Mouse (Mus musculus): ENCODE measurements around the gene Pcnx. TPM values are rescaled to one million over a fixed set of nuclear protein-coding genes. Genes with fewer than 3 reads are reported as not detected.

Gene Pcnx
- polyA plus RNA-seq (2015; fragmentation: Nextera tagmentation; extraction: Ambion mirVana) = 15.7 and 16.4 TPM in 2 replicates

DNA sequence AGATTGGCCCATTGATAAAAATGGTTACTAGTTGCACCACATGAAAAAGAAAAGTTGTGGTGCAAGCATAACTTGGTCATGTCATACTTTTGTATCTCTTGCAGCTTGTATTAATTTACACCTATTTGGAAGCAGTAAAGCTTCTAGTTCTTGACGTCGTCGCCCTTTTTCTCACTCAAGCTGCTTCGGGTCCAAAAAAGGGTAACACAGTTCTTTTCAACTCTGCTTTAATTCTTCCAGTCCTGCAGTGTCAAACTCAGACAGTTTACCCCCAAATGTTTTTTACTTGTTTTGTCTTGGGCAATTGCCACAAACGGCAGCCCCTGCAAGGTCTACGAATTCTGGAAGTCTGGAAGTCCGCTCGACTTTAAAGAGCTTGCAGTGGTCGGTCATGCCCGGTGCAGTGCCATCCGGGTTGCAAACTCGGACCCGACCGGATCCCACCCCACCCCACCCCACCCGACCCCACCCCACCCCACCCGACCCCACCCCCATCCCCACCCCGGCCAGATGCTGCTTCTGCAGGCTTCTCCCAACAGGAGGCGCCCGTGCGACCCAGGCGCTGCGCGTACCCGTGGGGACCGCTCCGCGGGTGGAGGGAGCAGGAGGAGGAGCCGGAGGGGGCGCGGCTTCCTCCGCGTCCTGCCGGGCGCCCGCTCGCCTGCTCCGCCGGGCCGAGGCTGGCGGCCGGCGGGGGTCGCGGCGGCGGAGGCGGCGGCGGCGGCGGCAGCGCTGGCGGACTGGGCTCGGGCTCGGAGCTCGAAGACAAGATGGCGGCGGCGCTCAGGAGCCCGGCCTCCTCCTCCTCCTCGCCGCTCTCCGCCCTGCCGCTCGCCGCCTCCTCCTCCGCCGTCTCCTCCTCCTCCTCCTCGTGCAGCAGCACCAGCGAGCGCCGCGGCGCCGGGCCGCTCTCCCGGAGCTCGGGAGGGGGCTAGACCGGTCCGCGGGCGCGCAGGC, at the start of gene Pcnx:
Pcnx (plus strand) TSS at position 673 of the 957 bp plus-strand sequence.
- Histone ChIP-seq H3K4me3 (replicated peaks; ENCODE audit: low read length) (peak within 1 kb of the TSS; percentile 94), H3K36me3 (ENCODE audit: control insufficient read depth, insufficient read depth) (no peaks in the 10 kb centered on the region), H3K27ac (ENCODE audit: low read length) (peak within 1 kb of the TSS; percentile 96), H3K27me3 (replicated peaks; ENCODE audit: control insufficient read depth, insufficient read depth, low read length) (no peaks in the 10 kb centered on the region), H3K9ac (replicated peaks; ENCODE audit: low read depth, low read length) (peak within 1 kb of the TSS; percentile 97), H3K4me1 (replicated peaks; ENCODE audit: control insufficient read depth, insufficient read depth, low read length) (peaks cover 30% of the 10 kb centered on the region), H3K9me3 (ENCODE audit: control insufficient read depth, low read length) (no peaks in the 10 kb centered on the region), H3K4me2 (ENCODE audit: low read length) (peak within 1 kb of the TSS; percentile 77)
- peak; percentile 88 for ATAC-seq
- 2% methylated on average over 51 of the region's 83 CpGs for WGBS

DNA sequence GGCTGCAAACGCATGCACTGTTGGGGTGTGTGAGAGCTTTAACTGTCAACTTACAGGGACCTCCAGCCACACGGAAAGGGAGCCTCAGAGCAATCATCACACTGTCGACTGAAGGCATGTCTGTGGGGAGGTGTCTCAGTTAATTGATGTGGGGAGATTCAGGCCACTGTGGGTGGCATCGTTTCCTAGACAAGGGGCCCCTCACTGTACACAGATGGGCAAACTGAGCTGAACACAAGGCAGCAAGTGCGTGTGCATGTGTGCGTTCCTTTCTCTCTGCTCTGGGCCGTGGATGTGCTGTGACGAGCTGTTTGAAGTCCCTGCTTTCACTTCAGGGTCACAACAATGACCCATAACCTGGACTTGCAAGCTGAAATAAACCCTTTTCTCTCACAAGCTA, 49.4 kb upstream of the Pcnx start:
- Histone ChIP-seq H3K9me3 (ENCODE audit: control insufficient read depth, low read length) (no peaks in the 10 kb centered on the region), H3K4me3 (replicated peaks; ENCODE audit: low read length) (no peak overlapping the region), H3K27ac (ENCODE audit: low read length) (no peak overlapping the region), H3K4me1 (replicated peaks; ENCODE audit: control insufficient read depth, insufficient read depth, low read length) (peaks cover 16% of the 10 kb centered on the region), H3K36me3 (ENCODE audit: control insufficient read depth, insufficient read depth) (no peaks in the 10 kb centered on the region), H3K9ac (replicated peaks; ENCODE audit: low read depth, low read length) (no peak overlapping the region), H3K4me2 (ENCODE audit: low read length) (no peak overlapping the region), H3K27me3 (replicated peaks; ENCODE audit: control insufficient read depth, insufficient read depth, low read length) (no peaks in the 10 kb centered on the region)
- 0 out of 2 replicates have a peak, but pooled peaks have one; percentile 13 for ATAC-seq
- 14% methylated on average over 8 of the region's 8 CpGs for WGBS

DNA sequence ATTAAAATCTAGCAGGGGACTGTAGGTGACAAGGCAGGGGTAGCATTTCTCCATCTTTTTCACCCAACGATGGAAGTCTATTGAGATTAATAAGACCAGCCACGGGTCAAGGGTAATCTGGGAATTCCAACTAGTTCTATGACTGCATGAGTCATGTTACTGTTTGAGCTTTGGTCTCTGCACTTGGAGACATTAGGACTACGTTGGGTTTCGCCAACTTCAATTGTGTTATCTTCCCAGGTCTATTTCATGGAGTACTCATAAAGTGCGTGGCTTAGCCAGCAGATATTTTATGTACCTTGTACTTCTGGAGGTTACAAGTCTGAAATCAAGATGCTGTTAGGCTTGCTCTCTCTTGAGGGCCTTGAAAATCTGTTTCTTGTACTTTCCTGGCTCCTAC, 45.1 kb upstream of the Pcnx start:
- no peak for ATAC-seq
- Histone ChIP-seq H3K4me3 (replicated peaks; ENCODE audit: low read length) (no peak overlapping the region), H3K9me3 (ENCODE audit: control insufficient read depth, low read length) (no peaks in the 10 kb centered on the region), H3K4me1 (replicated peaks; ENCODE audit: control insufficient read depth, insufficient read depth, low read length) (peaks cover 9% of the 10 kb centered on the region), H3K4me2 (ENCODE audit: low read length) (no peak overlapping the region), H3K27me3 (replicated peaks; ENCODE audit: control insufficient read depth, insufficient read depth, low read length) (no peaks in the 10 kb centered on the region), H3K36me3 (ENCODE audit: control insufficient read depth, insufficient read depth) (no peaks in the 10 kb centered on the region), H3K9ac (replicated peaks; ENCODE audit: low read depth, low read length) (no peak overlapping the region), H3K27ac (ENCODE audit: low read length) (no peak overlapping the region)
- WGBS = 94% methylated on average over 5 of the region's 5 CpGs

DNA sequence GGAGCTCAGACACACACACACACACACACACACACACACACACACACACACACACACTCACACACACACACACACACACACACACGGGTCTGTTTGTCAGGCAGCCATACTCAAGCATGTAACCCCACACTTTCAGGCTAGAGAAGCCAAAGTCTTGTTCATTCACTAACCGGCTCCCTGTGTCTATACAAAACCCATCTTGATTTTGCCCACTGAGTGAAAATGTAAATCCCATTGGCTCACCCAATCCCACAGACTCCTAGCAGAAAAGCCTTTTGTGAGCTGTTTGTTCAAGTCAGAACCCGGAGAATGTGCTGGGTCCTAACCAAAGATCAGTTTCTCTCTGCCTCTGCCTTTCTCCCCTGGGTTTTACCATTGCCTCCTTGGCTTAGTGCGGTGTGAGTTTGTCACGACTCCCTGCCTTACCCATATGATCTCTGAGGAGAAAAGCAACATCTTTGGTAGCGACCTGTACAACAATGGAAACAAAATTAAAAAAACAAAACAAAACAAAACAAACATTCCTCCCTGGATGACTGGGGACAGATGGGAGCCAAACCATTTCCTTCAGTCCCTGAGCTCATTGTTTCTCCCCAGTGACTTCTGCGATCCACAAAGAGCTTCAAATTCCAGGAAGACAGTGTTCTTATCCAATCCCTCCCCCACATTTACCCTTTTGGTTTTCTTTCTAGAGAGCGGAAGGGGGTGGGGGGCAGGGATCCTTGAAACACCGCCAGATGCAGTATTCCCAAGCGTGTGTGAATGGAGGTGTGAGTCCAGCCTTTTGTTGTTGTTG, 43.3 kb upstream of the Pcnx start:
- no peaks in the 10 kb centered on the region for H3K27me3 ChIP-seq (replicated peaks; ENCODE audit: control insufficient read depth, insufficient read depth, low read length)
- no peaks in the 10 kb centered on the region for H3K9me3 ChIP-seq (ENCODE audit: control insufficient read depth, low read length)
- peak overlapping the region; percentile 69 for H3K27ac ChIP-seq (ENCODE audit: low read length)
- peak overlapping the region; percentile 30 for H3K4me2 ChIP-seq (ENCODE audit: low read length)
- H3K36me3 ChIP-seq (ENCODE audit: control insufficient read depth, insufficient read depth) = no peaks in the 10 kb centered on the region
- 0 out of 2 replicates have a peak overlapping the region, but pooled peaks have one; percentile 11 for H3K9ac ChIP-seq (replicated peaks; ENCODE audit: low read depth, low read length)
- 0 out of 2 replicates have a peak overlapping the region, but pooled peaks have one; percentile 0 for H3K4me3 ChIP-seq (replicated peaks; ENCODE audit: low read length)
- peaks cover 9% of the 10 kb centered on the region for H3K4me1 ChIP-seq (replicated peaks; ENCODE audit: control insufficient read depth, insufficient read depth, low read length)
- 0 out of 2 replicates have a peak, but pooled peaks have one; percentile 5 for ATAC-seq
- 4% methylated on average over 10 of the region's 10 CpGs for WGBS

DNA sequence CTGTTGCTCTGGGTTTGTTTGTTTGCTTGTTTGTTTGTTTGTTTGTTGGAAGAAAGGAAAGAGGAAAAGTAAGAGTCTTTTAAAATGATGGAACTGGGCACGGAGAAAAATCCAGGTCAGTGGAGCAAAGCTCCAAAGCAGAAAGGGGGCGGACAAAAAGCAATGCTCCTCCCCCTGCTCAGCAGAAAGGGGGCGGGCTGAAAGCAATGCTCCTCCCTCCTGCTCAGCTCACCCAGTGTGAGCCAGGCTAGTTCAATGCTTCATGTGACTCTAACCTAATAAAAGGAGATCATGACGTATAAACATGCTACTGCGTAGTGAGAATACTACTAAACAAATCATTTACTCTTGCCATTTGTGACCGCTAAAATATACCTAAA, 42.7 kb upstream of the Pcnx start:
- Histone ChIP-seq H3K9ac (replicated peaks; ENCODE audit: low read depth, low read length) (no peak overlapping the region), H3K4me2 (ENCODE audit: low read length) (peak overlapping the region; percentile 30), H3K4me3 (replicated peaks; ENCODE audit: low read length) (0 out of 2 replicates have a peak overlapping the region, but pooled peaks have one; percentile 0), H3K36me3 (ENCODE audit: control insufficient read depth, insufficient read depth) (no peaks in the 10 kb centered on the region), H3K27me3 (replicated peaks; ENCODE audit: control insufficient read depth, insufficient read depth, low read length) (no peaks in the 10 kb centered on the region), H3K4me1 (replicated peaks; ENCODE audit: control insufficient read depth, insufficient read depth, low read length) (peaks cover 9% of the 10 kb centered on the region), H3K9me3 (ENCODE audit: control insufficient read depth, low read length) (no peaks in the 10 kb centered on the region), H3K27ac (ENCODE audit: low read length) (no peak overlapping the region)
- WGBS = 37% methylated on average over 6 of the region's 6 CpGs
- no peak for ATAC-seq

DNA sequence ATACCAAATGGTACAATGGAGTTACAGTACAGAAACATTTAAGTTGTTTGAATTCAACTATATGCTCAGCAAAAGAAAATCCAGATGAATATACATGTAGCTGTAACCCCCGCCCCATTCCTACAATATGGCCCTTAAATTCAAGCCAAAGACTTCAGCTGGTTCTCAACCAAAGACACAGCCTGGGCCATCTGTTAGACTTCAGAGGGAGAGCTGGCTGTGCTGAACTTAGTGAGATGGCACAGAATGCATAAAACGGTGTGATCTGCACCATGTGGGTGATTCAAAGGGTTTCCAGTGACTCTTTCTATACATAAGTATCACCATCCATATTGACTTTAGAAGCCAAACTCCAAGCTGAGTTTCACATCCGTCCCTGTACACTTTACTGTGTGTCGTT, 39.1 kb upstream of the Pcnx start:
- H3K36me3 ChIP-seq (ENCODE audit: control insufficient read depth, insufficient read depth) = no peaks in the 10 kb centered on the region
- no peak overlapping the region for H3K4me2 ChIP-seq (ENCODE audit: low read length)
- H3K9ac ChIP-seq (replicated peaks; ENCODE audit: low read depth, low read length) = no peak overlapping the region
- ATAC-seq = peak; percentile 89
- peaks cover 9% of the 10 kb centered on the region for H3K4me1 ChIP-seq (replicated peaks; ENCODE audit: control insufficient read depth, insufficient read depth, low read length)
- WGBS = 71% methylated on average over 4 of the region's 4 CpGs
- H3K9me3 ChIP-seq (ENCODE audit: control insufficient read depth, low read length) = no peaks in the 10 kb centered on the region
- no peak overlapping the region for H3K4me3 ChIP-seq (replicated peaks; ENCODE audit: low read length)
- H3K27ac ChIP-seq (ENCODE audit: low read length) = peak overlapping the region; percentile 83
- H3K27me3 ChIP-seq (replicated peaks; ENCODE audit: control insufficient read depth, insufficient read depth, low read length) = no peaks in the 10 kb centered on the region

DNA sequence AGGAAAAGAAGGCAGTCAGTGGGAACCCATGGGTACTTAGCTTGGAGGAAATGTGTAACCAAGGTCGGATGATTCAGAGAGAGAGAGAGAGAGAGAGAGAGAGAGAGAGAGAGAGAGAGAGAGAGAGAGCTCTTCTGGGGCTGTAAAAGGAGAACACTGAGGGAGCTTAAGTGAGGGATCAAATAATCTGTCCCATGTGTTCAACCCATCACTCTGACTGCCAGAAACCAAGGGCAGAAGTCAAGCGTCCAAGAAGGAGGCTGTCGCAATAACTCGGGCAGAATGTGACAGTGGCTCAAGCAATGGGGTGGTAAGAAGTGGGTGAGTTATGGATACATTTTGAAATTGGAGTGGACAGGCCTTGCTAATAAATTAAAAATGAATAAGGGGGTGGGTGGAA, 37.6 kb upstream of the Pcnx start:
- H3K4me1 ChIP-seq (replicated peaks; ENCODE audit: control insufficient read depth, insufficient read depth, low read length) = no peaks in the 10 kb centered on the region; the same call in 1 of the 2 replicates
- no peak overlapping the region for H3K4me2 ChIP-seq (ENCODE audit: low read length)
- ATAC-seq = no peak
- H3K27ac ChIP-seq (ENCODE audit: low read length) = no peak overlapping the region
- H3K4me3 ChIP-seq (replicated peaks; ENCODE audit: low read length) = no peak overlapping the region
- H3K36me3 ChIP-seq (ENCODE audit: control insufficient read depth, insufficient read depth) = no peaks in the 10 kb centered on the region
- no peak overlapping the region for H3K9ac ChIP-seq (replicated peaks; ENCODE audit: low read depth, low read length)
- H3K27me3 ChIP-seq (replicated peaks; ENCODE audit: control insufficient read depth, insufficient read depth, low read length) = no peaks in the 10 kb centered on the region
- no peaks in the 10 kb centered on the region for H3K9me3 ChIP-seq (ENCODE audit: control insufficient read depth, low read length)
- WGBS = 89% methylated on average over 4 of the region's 4 CpGs

DNA sequence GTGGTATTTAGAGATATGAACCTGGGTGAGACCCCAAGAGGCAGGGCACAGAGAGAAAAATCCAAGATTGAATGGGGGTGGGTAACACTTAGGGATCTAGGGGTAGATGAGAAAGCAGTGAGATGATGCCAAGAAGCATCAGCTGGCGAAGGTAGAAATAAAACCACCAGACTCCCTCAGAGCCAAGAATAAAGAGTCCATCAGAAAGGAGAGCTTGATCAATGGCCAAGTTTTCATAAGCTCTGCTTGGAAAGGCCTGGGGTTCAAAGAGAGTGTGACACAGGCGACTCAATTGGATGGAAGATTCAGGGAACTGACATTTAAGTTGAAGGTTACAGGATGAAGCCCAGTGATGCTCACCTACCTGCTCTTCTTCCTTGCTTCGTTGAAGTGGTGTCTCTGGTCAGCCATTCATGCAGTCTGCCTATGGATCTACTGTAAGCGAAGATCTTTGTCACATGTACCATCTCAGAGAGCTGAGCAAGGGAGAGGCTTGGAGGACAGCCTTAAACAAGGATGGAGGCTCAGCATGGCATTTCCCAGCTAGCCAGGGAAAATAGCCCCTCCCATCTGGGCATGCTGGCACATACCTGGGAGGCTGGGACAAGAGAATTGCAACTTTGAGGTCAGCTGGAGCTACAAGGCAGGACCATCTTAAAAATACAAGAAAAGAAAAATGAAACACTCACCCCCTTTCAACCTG, 36.9 kb upstream of the Pcnx start:
- H3K27me3 ChIP-seq (replicated peaks; ENCODE audit: control insufficient read depth, insufficient read depth, low read length) = no peaks in the 10 kb centered on the region
- H3K36me3 ChIP-seq (ENCODE audit: control insufficient read depth, insufficient read depth) = no peaks in the 10 kb centered on the region
- H3K4me2 ChIP-seq (ENCODE audit: low read length) = no peak overlapping the region
- H3K9ac ChIP-seq (replicated peaks; ENCODE audit: low read depth, low read length) = no peak overlapping the region
- no peaks in the 10 kb centered on the region for H3K9me3 ChIP-seq (ENCODE audit: control insufficient read depth, low read length)
- no peak overlapping the region for H3K27ac ChIP-seq (ENCODE audit: low read length)
- WGBS = 85% methylated on average over 4 of the region's 4 CpGs
- no peaks in the 10 kb centered on the region for H3K4me1 ChIP-seq (replicated peaks; ENCODE audit: control insufficient read depth, insufficient read depth, low read length)
- no peak overlapping the region for H3K4me3 ChIP-seq (replicated peaks; ENCODE audit: low read length)
- ATAC-seq = no peak

Measured in forebrain, embryonic 16.5 days (tissue).